Mouse (Mus musculus) gastrocnemius, postnatal 25 days (tissue): ENCODE results near the gene Cfb. TPM values are rescaled to one million over a fixed set of nuclear protein-coding genes. Genes with fewer than 3 reads are reported as not detected.

ENCODE experiments used
- DNase-seq: peaks from one replicate; pipeline ENCODE4 v3.0.0; 2022
- total RNA-seq, 2 experiments: library from RNA; stranded (reverse); gene quantifications; 1 replicate in 1 of 2; 2 replicates in 1 of 2; pipeline ENCODE4 v1.2.3; 2021

Gene Cfb
- total RNA-seq, 2 experiments from 2014 or later = 0.95 to 8.2 TPM

DNA sequence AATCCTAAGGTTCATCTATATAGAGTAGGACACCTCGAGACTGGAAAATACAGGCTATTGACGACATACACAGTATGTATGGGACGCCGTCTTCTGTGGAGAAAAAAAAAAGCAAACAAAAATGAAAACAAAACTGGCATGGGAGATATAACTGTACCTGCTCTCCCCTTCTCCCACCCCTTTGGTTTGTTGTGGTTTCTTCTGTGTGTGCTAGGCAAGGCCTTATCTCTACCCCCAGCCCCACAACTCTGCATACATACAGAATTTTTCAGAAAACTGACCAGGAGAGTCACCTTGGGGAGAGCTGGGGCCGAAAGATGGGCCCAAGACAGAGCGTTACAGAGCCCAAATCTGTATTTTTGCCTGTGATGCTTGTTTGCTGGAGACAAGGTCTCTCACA, 22.4 kb upstream of the Cfb start:
- DNase-seq = no peak

DNA sequence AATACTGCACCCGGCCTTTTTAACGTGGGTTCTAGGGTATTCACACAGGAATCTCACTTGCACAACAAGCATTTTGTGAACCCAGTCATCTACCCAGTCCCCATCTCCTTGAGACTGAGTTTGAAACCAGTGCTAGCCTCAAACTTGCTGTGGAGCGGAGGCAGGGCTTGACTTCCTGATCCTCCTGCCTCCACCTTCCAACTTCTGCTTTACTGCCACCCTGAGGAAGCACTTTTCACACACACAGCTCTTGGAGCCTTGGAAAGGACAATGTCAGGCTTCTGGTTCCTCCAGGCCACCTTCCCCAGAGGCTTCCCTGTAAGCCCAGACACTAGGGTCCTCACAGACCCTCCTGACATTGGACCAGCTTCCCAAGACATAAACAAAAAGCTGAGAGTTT, 21.0 kb upstream of the Cfb start:
- DNase-seq = no peak

DNA sequence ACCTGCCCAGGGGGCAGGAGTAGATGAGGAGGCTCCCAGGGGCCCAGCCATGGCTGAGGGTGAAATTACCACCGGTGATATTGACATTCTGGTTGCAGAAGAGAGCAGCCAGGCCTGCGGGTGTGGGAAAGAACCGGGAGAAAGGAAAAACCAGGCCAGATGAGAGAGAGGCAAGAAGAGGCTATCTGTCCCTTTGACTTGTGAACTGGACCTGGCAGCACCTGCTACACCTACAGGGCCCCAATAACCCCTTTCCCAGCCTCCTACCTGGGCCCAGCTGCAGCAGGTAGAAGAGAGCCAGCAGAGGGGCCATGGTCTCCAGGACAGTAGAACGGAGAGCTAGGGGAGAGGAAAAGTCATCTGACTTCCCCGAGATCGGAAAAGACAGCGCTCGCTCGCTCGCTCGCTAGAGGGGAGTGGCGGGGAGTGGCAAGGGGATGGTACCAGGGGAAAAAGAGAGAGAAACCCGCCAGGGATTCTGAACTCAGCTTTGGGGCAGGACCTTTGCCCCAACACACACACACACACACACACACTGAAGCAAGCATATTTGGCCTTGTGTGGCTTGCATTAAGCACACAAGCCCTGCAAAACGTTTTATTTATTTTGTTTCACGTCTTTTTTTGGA, 19.5 kb upstream of the Cfb start, which contains the start of gene Gm20547:
TSS of gene Gm20547 (minus strand) at position 360 of the 628 bp plus-strand sequence.
- DNase-seq = no peak

DNA sequence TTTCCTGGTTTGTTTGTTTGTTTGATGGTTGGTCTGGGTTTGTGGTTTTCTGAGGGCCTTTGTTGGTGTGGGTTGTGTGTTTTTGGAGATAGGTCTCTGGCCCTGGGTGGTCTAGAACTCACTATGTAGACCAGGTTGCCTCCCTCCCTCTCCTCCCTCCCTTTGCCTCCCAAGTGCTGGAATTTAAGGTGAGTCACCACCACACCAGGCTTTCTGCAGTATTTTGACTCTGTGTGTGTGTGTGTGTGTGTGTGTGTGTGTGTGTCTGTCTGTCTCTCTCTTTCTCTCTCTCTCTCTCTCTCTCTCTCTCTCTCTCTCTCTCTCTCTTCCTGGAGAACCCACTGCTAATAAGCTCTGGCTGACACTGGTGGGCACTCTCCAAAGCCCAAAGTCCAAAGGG, 18.8 kb upstream of the Cfb start:
- DNase-seq = no peak

DNA sequence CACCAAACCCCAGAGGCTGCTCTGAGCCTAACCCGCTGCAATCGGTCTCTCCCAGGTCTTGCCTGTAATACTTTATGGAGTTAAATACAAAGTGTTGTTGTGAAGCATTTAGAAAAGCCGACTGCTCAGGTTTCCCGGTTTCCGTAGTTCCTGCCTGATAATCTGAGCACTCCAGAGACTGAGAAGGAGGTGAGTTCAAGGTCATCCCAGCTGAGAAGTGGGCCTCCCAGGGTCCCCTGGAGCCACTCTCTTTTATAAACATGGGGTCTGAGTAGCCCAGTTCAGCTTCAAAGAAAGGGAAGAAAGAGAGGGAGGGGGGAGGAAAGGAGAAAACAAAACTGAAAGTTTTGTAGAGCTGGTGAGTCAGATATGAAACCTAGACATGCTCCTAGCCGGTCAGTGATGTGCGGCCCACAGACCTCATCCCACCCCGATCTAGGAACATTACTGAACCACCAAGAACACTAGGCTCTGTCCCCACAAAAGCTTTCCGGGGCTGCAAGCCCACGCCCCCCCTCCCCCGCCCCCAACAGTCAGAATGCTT, 17.1 kb upstream of the Cfb start, which contains the start of gene Zbtb12:
TSS of gene Zbtb12 (plus strand) at position 148 of the 544 bp plus-strand sequence.
- no peak for DNase-seq

DNA sequence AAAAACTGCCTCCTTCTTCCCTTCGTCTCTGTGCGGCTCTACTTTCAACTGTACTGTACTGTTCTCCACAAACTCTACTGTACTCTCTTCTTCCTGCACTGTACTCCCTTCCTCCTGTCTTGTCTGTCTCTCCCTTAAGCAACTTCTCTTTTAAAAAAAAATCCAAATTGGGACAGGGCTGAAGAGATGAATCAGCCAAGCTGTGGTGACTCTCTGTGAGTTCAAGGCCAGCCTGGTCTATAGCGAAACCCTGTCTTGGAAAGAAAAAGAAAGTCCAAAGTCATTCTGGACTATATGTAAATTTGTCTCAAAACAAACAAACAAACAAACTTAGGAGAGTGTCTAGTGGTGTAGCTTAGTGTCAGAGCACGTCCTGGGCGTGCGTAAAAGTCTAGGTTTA, 12.0 kb upstream of the Cfb start:
- DNase-seq = no peak

DNA sequence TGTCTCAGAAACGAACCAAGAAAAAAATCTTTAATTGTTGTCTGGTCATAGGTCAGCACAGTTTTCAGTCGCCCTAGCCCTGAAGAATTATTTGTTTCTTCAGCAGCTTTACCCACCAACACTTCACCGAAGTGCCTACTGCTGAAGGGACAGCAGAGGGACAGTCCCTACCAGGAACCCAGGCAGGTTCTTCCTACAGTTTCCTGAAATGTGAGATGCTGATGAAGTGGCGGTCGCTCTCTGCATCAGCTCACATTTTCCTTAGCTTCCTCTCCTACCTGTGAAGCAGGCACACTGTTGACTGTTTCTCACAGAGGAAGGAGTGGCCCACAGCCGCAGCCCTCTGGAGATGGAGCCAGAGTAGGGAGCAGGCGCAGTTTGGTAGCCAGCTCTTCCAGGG, 3.7 kb upstream of the Cfb start:
- no peak for DNase-seq

DNA sequence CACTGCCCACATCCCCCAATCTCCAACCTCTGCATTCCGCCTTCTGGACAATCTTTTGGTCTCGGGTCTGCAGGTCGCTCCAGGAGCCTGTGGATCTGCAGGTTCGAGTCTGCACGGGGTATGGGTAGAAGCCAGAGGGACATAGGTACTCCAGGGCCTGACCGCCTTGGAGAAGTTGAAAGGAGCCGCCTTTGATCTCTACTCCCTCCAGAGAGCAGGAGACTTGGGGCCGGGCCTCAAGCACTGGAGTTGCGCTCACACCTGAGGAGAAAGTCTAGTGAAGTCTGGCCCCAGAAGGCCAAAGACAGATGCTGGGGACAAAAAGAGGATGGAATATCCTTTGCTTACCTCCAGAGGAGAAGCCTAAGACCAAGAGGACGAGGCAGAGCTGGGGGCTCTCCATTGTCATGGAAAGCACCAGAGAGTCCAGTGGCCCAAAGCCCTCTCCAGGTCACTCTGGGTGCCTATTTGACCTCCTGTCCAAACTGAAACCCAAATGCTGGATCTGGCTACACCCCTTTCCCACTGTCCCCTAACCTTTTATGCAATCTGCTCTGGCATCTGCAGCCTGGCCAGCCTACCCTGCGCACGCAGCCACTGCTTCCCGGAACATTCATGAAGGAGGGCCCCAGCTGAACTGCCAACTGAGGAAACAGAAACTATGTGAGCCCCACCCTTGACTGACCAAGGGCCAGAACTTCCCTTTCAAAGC, 458 bp downstream of the Cfb start:
- no peak for DNase-seq

DNA sequence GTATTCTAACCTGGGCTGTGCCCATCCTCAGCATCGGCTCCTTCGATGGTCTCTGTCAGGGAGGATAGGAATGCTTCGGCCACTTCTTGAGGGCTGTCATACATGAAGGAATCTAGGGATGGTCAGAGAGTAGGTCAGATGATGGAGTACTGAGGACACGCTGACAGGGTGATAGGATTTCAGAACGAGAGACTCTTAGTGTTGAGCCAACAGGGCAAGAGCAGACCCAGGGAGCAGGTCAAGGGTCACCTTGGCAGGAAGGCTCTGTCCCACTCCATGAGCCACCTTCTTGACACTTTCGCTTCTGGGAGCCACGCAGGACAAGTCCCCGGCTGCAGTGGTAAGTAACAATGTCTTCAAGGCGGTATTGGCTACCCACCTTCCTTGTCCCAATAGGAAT, 1.8 kb downstream of the Cfb start:
- no peak for DNase-seq

DNA sequence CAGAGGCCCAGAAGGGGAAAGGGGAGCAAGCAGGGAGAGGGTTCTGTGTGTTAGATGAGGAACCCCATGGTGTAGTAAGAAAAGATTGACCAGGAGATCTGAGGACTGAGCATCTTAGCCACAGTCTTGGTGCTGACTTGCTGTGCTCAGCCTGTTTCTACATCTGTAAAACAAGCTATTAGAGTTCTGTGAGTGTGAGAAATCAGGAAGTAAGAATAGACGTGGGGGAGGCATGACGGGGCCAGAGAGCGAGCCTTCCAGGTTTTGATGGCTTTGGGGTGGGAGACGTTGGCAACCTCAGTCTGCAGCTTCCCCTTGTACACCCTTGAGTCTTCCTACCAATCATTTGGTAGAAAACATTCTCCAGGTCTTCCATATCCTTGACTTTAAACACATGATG, 3.6 kb downstream of the Cfb start:
- no peak for DNase-seq

DNA sequence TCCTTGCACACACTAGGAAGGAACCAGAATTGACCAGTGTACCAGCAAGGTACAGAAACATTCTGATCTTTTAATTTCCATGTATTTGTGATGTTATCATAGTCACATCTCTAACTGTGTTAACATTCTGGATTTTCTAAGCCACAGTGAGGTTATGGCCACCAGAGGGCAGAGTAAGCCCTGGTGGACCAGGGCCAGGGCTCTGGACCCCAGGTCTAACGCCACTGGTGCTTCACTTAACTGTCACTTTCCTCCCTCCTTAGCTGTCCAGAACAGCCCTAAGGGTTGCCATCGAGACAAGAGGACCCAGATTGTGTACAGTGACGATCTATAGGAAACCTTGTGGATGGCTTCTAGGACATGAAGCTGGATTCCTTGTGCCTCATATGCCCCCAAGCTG, 6.5 kb downstream of the Cfb start:
- DNase-seq = no peak

DNA sequence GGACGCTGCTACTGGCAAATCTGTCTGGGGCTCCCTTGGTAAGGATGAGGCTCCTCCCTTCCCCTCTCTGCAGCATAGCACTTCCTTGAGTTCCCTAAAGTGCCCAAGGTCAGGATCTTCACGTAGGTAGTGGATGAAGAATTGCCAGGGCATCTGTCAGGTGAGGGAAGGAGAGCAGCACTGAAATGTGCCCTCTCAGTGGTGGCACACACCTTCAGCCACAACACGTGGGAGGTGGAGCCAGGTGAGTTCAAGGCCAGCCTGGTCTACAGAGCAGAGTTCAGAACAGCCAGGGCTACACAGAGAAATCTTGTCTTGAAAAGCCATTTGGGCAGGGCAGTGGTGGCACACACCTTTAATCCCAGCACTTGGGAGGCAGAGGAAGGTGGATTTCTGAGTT, 7.6 kb downstream of the Cfb start:
- DNase-seq = no peak

DNA sequence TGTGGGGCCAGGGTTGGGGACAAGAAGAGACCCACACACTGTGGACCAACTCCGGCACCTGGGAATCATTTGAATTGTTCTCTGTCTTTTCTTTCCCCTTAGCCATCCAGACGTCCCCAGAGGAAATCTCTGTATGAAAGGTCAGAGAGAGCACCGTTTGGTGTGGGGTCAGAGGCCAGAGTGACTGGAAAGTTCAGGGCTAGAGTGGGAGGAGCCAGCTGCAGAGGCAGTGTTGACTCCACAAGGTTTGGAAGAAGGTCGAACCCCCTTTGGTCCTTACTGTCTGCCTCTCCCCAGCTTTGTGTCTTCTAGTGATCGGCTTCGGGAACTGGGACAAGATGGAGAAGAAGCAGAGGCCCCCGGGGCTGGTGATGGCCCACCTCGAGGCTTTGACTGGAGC, 8.8 kb downstream of the Cfb start:
- DNase-seq = no peak

DNA sequence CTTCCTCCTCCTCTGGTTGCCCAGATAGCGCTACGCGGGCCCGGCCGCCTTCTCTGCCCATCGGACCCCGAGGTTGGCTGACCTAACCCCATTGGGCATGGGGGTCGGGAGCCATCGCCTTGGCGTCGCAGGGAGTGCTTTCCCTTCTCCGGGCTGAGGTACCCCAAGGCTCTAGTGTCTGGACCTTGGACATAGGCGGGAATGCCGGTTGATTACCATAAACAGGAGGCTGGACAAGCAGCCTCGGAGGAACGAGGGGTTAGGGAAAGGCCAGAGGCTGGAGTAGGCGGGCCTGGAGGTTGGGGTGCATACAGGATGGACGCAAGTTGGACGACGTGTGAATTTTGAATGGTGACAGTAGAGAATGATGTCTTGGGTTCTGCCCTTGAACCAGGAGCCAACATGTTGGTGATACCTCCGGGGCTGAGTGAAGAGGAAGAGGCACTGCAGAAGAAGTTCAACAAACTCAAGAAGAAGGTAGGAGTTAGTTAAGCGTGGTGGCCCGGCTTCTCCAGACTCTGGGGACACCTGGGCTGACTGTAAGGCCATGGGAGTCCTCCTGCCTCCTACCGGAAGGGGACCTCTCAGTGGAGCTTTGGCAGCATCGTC, 11.7 kb downstream of the Cfb start:
- DNase-seq = no peak

DNA sequence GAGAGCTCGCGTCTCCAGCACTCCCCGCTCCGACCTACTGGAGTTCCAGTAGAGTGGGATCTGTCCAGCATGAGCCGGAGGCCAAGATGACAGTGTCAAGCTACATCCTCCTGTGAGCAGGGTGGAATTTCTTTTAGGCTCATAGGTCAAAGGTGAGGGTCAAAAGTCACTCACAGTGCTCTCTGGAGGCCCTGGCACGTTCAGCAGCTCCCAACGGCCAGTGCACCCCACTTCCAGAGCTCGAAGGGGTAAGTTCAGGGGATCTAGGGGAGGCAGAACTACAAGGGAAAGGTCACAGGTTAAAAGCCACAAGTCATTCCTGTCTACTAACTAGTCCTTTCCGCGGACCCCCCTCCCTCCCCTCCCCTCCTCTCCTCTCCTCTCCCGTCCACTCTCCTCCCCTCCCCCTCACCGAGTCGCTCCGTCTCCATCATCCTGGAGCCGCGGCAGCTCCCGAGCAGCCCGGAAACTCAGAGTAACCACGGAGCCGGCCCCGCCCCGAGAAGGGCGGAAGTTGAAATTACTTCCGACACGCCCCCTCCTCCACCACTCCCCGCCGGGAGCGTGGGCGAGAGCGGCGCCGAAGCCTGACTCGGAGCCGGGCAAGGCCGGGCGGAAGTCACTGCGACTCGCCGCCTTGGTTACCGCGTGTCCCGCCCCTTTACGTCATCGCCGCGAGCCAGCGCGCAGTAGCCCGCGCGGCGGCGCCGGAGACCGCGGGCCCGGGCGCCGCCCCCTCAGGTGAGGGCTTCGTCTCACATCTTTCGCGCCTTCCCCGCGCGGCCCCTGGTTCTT, 12.4 kb downstream of the Cfb start, which contains the start of the genes Skiv2l and Nelfe:
TSS of gene Skiv2l (minus strand) at position 489 of the 795 bp plus-strand sequence.
TSS of gene Nelfe (plus strand) at position 670 of the 795 bp plus-strand sequence.
- DNase-seq = peak; percentile 97

DNA sequence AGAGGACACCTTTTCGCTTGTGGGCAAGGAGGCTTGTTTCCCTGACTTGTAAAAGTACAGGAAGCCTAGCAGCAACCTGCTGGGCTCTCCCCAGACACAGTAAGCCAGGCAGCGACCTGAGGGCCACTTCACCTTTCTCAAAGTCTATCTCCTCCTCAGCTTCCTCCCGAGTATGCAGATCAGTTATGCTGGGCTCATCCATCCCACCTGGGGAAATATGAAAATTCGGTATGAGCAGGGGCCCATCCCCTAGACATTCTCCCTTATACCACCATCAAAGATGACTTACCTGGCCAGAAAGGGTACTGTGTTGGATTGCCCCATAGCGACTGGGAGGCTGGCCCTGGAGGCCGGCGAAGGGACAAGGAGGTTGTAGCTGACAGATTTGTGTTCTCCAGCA, 14.7 kb downstream of the Cfb start:
- DNase-seq = no peak

DNA sequence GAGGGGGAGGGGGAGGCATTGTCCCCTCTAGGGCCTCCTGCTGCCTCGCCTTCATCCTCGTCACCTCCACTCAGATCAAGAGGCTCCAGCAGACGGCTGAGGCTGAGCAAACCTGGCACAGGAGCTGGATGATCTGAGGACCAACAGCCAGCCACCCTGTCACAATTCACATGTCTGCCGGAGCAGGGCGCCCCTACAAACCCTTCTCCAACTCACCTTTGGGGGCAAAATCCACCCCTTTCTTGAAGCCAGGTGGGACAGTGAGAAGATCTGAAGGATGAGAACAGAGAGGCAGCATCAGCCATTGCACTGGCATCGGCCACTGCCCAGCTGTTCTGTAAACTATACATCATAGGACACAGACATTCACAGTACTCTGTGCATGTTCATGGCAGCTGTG, 15.1 kb downstream of the Cfb start:
- no peak for DNase-seq

DNA sequence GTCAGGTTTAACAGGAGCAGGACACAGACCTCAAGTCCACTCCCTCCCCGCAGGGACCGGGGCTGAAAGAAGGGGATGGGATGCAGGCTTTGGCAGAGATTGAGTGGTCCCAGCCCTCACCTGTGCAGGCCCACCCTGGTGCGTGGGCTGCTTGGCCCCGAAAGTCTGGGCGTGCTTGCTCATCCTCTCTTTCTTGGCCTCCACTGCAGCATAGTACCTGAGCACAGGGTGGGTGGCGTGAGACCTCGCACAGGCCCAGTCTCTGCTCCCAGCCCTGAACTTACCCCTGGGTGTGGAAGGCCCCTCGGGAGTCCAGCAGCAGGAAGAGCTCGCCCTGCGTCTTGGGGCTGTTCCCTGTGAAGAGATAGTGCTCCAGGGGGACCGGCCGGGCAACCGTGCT, 17.4 kb downstream of the Cfb start:
- DNase-seq = no peak

DNA sequence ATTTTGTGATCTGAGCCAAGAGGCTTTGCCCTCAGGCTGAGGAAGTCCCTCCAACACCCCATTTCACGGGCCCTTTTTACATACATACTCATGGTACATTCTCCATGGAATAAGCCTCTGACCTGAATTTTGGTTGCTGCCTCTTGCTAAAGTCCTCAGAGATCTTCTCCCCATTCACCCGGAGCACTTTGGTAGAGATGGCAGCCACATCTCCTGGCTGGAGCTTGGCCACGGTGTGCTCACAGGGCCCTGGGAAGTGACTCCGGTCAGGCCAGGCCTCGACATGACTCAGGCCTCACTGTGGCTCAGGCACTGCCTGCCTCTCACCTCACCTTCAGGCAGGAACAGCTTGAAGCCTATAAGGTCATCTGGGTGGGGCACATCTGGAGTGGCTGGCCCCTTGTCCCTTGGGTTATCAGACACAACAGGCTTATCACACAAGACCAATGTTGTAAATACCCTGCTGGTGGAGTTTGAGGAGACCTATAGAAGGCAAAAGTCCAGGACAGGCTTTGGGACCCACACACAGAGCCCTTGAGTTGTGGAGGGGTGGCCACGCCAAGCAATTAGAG, 21.5 kb downstream of the Cfb start:
- DNase-seq = no peak

DNA sequence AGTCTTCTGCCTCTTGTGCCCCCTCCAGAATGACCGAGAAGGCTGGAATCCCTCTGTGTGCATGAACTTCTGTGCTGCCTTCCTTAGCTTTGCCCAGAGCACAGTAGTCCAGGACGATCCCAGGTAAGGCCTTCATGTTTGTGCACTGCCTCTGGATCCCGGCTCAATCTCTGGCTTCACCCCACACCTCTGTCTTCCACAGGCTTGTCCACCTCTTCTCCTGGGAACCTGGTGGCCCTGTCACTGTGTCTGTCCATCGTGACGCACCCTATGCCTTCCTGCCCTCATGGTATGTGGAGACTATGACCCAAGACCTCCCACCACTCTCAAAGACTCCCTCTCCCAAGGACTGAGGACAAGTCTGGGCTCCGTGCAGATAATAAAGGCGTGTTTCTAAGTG, 23.5 kb downstream of the Cfb start:
- DNase-seq = no peak

DNA sequence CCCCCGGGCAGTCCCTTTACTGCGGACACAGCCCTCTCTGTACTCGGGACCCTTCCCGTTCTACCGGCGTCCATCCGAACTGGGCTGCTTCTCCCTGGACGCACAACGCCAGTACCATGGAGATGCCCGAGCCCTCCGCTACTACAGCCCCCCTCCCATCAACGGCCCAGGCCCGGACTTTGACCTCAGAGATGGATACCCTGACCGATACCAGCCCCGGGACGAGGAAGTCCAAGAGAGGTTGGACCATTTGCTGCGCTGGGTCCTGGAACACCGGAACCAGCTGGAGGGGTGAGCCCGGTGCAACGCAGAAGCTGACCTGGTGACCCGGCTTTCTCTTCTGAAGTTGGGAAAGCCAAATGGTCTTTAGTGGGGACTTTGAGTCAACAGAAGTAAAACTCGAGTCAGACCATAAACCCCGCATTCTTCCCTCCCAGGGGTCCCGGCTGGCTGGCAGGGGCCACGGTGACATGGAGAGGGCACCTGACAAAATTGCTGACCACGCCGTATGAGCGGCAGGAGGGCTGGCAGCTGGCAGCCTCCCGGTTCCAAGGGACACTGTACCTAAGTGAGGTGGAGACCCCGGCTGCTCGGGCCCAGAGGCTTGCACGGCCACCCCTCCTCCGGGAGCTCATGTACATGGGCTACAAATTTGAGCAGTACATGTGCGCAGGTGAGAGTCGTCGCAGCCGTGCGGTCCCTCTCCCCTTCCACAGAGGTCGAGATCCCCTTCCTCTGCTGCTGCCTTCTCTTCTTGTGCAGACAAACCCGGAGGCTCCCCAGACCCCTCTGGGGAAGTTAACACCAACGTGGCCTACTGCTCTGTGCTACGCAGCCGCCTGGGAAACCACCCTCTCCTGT, 24.6 kb downstream of the Cfb start:
- DNase-seq = no peak
